Mouse (Mus musculus) lung, embryonic 15.5 days (tissue): ENCODE measurements around the gene Steap3. TPM values are rescaled to one million over a fixed set of nuclear protein-coding genes. Genes with fewer than 3 reads are reported as not detected.

Source experiments
- ATAC-seq: fragments of 200-750 bp; cut with Nextera tagmentation; 2 replicates; pipeline ENCODE4 v1.8.0; 2017; ENCODE audit warnings: moderate number of reproducible peaks, borderline replicate concordance; ENCODE audit not compliant: low FRiP score, low TSS enrichment; ENCODE audit errors: extremely low read depth
- H3K27ac ChIP-seq: fragments of 300-500 bp; sonication (generic); 2 replicates; pipeline ENCODE4 v1.5.1; 2015; ENCODE audit warnings: moderate library complexity, mild to moderate bottlenecking, inconsistent platforms
- H3K27me3 ChIP-seq: fragments of 300-500 bp; sonication (generic); 2 replicates; pipeline ENCODE4 v1.6.1; 2015; ENCODE audit warnings: inconsistent platforms
- H3K36me3 ChIP-seq: fragments of 300-500 bp; sonication (generic); 2 replicates; pipeline ENCODE4 v1.6.1; 2015; ENCODE audit warnings: inconsistent platforms
- H3K4me1 ChIP-seq: fragments of 300-500 bp; sonication (generic); 2 replicates; pipeline ENCODE4 v1.6.1; 2015; ENCODE audit warnings: inconsistent platforms
- H3K4me2 ChIP-seq: fragments of 300-500 bp; sonication (generic); 2 replicates; pipeline ENCODE4 v1.6.1; 2015; ENCODE audit warnings: inconsistent platforms, mild to moderate bottlenecking, moderate library complexity
- H3K4me3 ChIP-seq: fragments of 300-500 bp; sonication (generic); 2 replicates; pipeline ENCODE4 v1.5.1; 2015; ENCODE audit warnings: mild to moderate bottlenecking, inconsistent platforms
- H3K9ac ChIP-seq: fragments of 300-500 bp; sonication (generic); 2 replicates; pipeline ENCODE4 v1.6.1; 2015; ENCODE audit warnings: inconsistent platforms
- H3K9me3 ChIP-seq: fragments of 300-500 bp; sonication (generic); 2 replicates; pipeline ENCODE4 v1.6.1; 2016; ENCODE audit warnings: inconsistent platforms
- WGBS: fragments of 180-500 bp; shearing (Covaris S2); methylation state at CpG from one replicate; pipeline ENCODE4 v1.1.7; 2015; 5-methylcytosine and 5-hydroxymethylcytosine counted together
- polyA plus RNA-seq: library from polyadenylated mRNA; unstranded; fragments of >200 nt; fragmentation: Nextera tagmentation; extraction: Ambion mirVana; gene quantifications from 2 replicates; pipeline ENCODE4 v1.2.1, GENCODE M21; 2015

Steap3 gene
- polyA plus RNA-seq, 1 experiment from 2014 or later, result 3.0 TPM

DNA sequence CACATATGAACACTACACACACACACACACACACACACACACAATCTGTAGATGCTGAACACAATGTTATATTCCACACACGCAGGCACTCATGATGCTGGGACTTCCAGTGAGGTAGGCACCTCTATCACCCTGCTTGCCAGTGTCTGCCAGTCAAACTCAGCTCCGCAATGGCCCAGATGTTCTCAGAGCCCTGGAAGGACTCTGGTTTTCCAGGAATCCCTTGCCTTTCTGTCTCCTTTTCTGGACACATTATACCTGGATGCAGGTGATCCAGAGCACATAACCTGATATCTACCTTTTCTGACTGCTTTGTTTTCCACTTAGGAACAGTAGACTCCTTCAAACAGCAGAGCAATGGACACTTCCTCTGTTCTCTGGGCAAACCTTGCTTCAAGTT, 75.8 kb downstream of the Steap3 start:
- ATAC-seq, result no peak
- Histone ChIP-seq H3K36me3 (no peaks in the 10 kb centered on the region), H3K9me3 (no peaks in the 10 kb centered on the region), H3K9ac (no peak overlapping the region), H3K4me3 (no peak overlapping the region), H3K4me2 (no peak overlapping the region), H3K4me1 (no peaks in the 10 kb centered on the region), H3K27ac (no peak overlapping the region), H3K27me3 (no peaks in the 10 kb centered on the region)
- 94% methylated on average over 2 of the region's 2 CpGs for WGBS

- Histone ChIP-seq H3K4me3 (no peak overlapping the region), H3K9ac (no peak overlapping the region), H3K9me3 (no peaks in the 10 kb centered on the region), H3K27me3 (no peaks in the 10 kb centered on the region), H3K36me3 (no peaks in the 10 kb centered on the region), H3K4me1 (no peaks in the 10 kb centered on the region), H3K27ac (no peak overlapping the region), H3K4me2 (no peak overlapping the region)
- WGBS, result 25% methylated on average over 5 of the region's 5 CpGs
- ATAC-seq, result no peak
These were observed 76.6 kb downstream of the Steap3 start for GRCm38 (mm10) chr1:120195947-120196346.

DNA sequence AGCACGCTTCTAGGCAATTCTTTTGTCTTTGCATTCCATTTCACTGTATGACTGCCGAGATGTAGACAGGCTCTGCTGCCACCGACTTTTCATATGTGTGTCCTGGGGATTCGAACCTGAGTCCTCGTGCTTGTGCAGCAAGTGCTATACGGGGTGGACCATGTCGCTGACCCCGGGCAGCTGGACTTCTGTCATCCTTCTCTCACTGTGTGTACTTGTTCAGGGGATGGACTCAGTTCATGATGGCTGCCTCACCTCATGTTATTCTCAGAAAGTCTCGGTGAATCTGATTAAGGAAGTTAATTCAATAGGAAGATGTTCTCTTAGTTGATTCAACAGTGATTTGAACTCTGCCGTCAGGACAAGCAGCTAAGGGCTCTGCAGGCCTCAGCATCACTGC, 78.9 kb downstream of the Steap3 start:
- no peak overlapping the region for H3K9ac ChIP-seq
- no peak for ATAC-seq
- no peaks in the 10 kb centered on the region for H3K9me3 ChIP-seq
- no peaks in the 10 kb centered on the region for H3K4me1 ChIP-seq
- H3K4me3 ChIP-seq, result no peak overlapping the region
- no peak overlapping the region for H3K4me2 ChIP-seq
- H3K27me3 ChIP-seq, result no peaks in the 10 kb centered on the region
- H3K27ac ChIP-seq, result no peak overlapping the region
- WGBS, result 88% methylated on average over 10 of the region's 10 CpGs
- no peaks in the 10 kb centered on the region for H3K36me3 ChIP-seq

DNA sequence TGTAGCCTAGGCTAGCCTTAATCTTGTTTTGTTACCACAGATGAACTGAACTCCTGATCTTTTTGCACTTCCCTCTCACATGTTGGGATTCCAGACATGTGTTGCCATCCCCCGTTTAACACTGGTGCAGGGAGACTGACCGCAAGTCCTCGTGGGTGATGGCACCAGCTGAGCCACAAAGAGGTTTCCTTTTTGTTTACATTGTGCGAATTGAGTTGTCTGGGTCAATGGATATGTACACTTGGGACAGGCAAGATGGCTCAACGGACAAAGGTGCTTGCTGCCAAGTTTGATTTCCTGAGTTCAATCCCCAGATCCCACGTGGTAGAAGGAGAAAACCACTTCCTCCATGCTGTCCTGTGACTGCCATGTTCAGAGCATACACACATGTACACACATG, 80.2 kb downstream of the Steap3 start:
- H3K4me2 ChIP-seq, result no peak overlapping the region
- H3K36me3 ChIP-seq, result no peaks in the 10 kb centered on the region
- H3K27me3 ChIP-seq, result no peaks in the 10 kb centered on the region
- no peak overlapping the region for H3K27ac ChIP-seq
- H3K9me3 ChIP-seq, result no peaks in the 10 kb centered on the region
- H3K9ac ChIP-seq, result no peak overlapping the region
- H3K4me1 ChIP-seq, result no peaks in the 10 kb centered on the region
- H3K4me3 ChIP-seq, result no peak overlapping the region
- ATAC-seq, result no peak
- 60% methylated on average over 6 of the region's 6 CpGs for WGBS

DNA sequence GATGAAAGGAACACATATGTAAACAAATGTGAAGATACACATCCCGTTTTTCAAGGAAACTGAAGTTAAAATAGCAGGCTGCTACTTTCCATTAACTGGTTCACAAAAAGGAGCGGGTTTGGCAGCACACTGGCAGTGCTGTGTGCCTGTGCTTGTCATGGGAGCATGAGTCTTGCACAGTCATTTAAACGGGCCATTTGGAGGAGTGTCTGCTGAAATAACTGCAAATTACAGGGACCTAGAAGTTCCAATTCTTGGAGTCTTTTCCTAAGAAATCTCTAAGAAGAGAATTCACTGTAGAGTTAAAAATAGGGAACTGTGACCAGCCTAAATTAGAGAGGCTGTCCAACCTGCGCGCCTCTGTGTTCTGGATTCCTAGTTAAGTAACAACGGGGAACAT, 81.6 kb downstream of the Steap3 start:
- Histone ChIP-seq H3K9me3 (no peaks in the 10 kb centered on the region), H3K9ac (no peak overlapping the region), H3K4me1 (no peaks in the 10 kb centered on the region), H3K4me2 (no peak overlapping the region), H3K36me3 (no peaks in the 10 kb centered on the region), H3K27ac (no peak overlapping the region), H3K4me3 (no peak overlapping the region), H3K27me3 (no peaks in the 10 kb centered on the region)
- WGBS, result 60% methylated on average over 6 of the region's 6 CpGs
- no peak for ATAC-seq

GRCm38 (mm10) chr1:120190300-120190699, 82.2 kb downstream of the Steap3 start:
- H3K4me3 ChIP-seq, result no peak overlapping the region
- no peak for ATAC-seq
- H3K36me3 ChIP-seq, result no peaks in the 10 kb centered on the region
- H3K27ac ChIP-seq, result no peak overlapping the region
- H3K27me3 ChIP-seq, result no peaks in the 10 kb centered on the region
- no peaks in the 10 kb centered on the region for H3K4me1 ChIP-seq
- 90% methylated on average over 2 of the region's 2 CpGs for WGBS
- no peak overlapping the region for H3K9ac ChIP-seq
- H3K4me2 ChIP-seq, result no peak overlapping the region
- H3K9me3 ChIP-seq, result no peaks in the 10 kb centered on the region

- Histone ChIP-seq H3K9ac (no peak overlapping the region), H3K4me2 (no peak overlapping the region), H3K27me3 (no peaks in the 10 kb centered on the region), H3K27ac (no peak overlapping the region), H3K4me3 (no peak overlapping the region), H3K9me3 (no peaks in the 10 kb centered on the region), H3K4me1 (no peaks in the 10 kb centered on the region), H3K36me3 (no peaks in the 10 kb centered on the region)
- ATAC-seq, result no peak
- 82% methylated on average over 6 of the region's 6 CpGs for WGBS
These were observed 83.3 kb downstream of the Steap3 start for GRCm38 (mm10) chr1:120189206-120189605.

- Histone ChIP-seq H3K9ac (no peak overlapping the region), H3K36me3 (no peaks in the 10 kb centered on the region), H3K4me1 (no peaks in the 10 kb centered on the region), H3K27me3 (no peaks in the 10 kb centered on the region), H3K9me3 (no peaks in the 10 kb centered on the region), H3K27ac (no peak overlapping the region), H3K4me2 (no peak overlapping the region), H3K4me3 (no peak overlapping the region)
- 73% methylated on average over 7 of the region's 7 CpGs for WGBS
- no peak for ATAC-seq
These were observed 85.4 kb downstream of the Steap3 start for GRCm38 (mm10) chr1:120187059-120187458.

GRCm38 (mm10) chr1:120186655-120187054, 85.8 kb downstream of the Steap3 start:
- Histone ChIP-seq H3K27me3 (no peaks in the 10 kb centered on the region), H3K36me3 (no peaks in the 10 kb centered on the region), H3K27ac (no peak overlapping the region), H3K9me3 (no peaks in the 10 kb centered on the region), H3K4me3 (no peak overlapping the region), H3K4me2 (no peak overlapping the region), H3K4me1 (no peaks in the 10 kb centered on the region), H3K9ac (no peak overlapping the region)
- 67% methylated on average over 9 of the region's 9 CpGs for WGBS
- ATAC-seq, result no peak

DNA sequence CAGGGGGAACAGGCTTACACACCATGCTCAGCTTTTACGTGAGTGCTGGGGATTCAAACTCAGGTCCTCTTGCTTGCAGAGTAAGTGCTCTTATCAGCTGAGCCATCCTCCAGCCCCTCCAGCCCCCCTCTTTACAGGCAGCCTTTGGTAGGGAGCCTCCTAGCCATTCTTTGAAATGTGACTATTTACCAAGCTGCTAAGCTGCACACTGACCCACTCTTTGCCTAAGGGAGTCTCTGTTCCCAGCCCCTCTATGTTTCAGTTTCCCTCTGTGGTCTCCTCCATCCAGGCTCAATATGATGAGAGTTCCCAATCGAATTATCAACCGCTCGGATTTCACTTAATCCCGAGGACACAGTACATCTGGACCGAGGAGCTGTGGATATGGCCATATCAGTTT, 86.3 kb downstream of the Steap3 start:
- H3K4me2 ChIP-seq, result no peak overlapping the region
- no peak for ATAC-seq
- no peaks in the 10 kb centered on the region for H3K9me3 ChIP-seq
- H3K36me3 ChIP-seq, result no peaks in the 10 kb centered on the region
- H3K9ac ChIP-seq, result no peak overlapping the region
- 52% methylated on average over 6 of the region's 6 CpGs for WGBS
- H3K27ac ChIP-seq, result no peak overlapping the region
- no peak overlapping the region for H3K4me3 ChIP-seq
- H3K27me3 ChIP-seq, result no peaks in the 10 kb centered on the region
- no peaks in the 10 kb centered on the region for H3K4me1 ChIP-seq

DNA sequence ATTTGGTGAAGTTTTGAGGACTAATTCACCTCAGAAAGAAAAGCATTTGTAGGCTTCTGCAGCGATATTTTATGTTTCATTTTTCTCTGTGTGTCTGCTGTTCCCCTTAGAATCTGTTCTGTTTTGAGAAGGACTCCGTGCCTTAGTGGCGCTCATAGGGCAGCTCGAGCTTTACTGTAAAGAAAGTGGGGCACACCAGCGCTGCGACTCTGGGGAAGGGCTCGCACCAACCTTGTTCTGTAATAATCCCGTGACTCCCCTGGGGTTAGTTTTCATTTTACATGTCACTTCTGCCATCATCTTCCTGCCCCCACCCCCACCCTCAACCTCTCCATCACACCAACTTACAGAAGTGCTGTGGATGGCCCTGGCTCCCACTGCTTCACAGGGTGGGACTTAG, 95.4 kb downstream of the Steap3 start:
- no peaks in the 10 kb centered on the region for H3K27me3 ChIP-seq
- H3K9ac ChIP-seq, result no peak overlapping the region
- no peaks in the 10 kb centered on the region for H3K36me3 ChIP-seq
- H3K9me3 ChIP-seq, result no peaks in the 10 kb centered on the region
- 96% methylated on average over 8 of the region's 8 CpGs for WGBS
- no peak overlapping the region for H3K4me2 ChIP-seq
- no peak overlapping the region for H3K4me3 ChIP-seq
- peaks cover 9% of the 10 kb centered on the region for H3K4me1 ChIP-seq
- ATAC-seq, result no peak
- H3K27ac ChIP-seq, result no peak overlapping the region

DNA sequence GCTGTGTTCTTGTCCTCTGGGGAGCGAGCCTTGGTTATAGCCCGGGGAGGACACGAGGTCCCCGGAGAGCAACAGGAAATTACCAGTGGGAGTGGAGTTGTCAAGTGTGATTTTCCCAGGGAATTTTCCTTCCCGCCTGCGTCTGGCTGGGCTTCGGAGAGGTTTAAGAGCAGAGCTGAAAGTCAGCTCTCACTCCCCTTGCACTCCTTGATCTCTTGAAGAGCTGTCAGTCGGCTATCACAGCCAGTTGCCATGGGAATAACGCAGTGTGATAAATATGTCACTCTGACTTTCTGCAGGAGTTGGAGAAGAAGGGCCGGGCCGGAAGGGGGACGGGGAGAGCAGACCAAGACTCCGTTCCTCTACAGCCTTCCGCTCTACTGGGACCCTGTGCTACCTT, 96.2 kb downstream of the Steap3 start:
- peak overlapping the region; percentile 5; the same call in 1 of the 2 replicates for H3K27ac ChIP-seq
- peaks cover 9% of the 10 kb centered on the region for H3K4me1 ChIP-seq
- H3K4me3 ChIP-seq, result no peak overlapping the region
- 0 out of 2 replicates have a peak overlapping the region, but pooled peaks have one; percentile 7 for H3K4me2 ChIP-seq
- H3K9me3 ChIP-seq, result no peaks in the 10 kb centered on the region
- WGBS, result 9% methylated on average over 14 of the region's 14 CpGs
- no peak overlapping the region for H3K9ac ChIP-seq
- no peaks in the 10 kb centered on the region for H3K36me3 ChIP-seq
- 0 out of 2 replicates have a peak, but pooled peaks have one; percentile 43 for ATAC-seq
- H3K27me3 ChIP-seq, result no peaks in the 10 kb centered on the region

GRCm38 (mm10) chr1:120174991-120175390, 97.5 kb downstream of the Steap3 start:
- no peak overlapping the region for H3K4me2 ChIP-seq
- no peak for ATAC-seq
- H3K27ac ChIP-seq, result no peak overlapping the region
- H3K27me3 ChIP-seq, result no peaks in the 10 kb centered on the region
- H3K9me3 ChIP-seq, result no peaks in the 10 kb centered on the region
- WGBS, result 73% methylated on average over 4 of the region's 4 CpGs
- H3K36me3 ChIP-seq, result no peaks in the 10 kb centered on the region
- peaks cover 9% of the 10 kb centered on the region for H3K4me1 ChIP-seq
- H3K9ac ChIP-seq, result no peak overlapping the region
- no peak overlapping the region for H3K4me3 ChIP-seq
